Mouse (Mus musculus): ENCODE results near the gene Adssl1. TPM values are rescaled to one million over a fixed set of nuclear protein-coding genes. Genes with fewer than 3 reads are reported as not detected.

The Adssl1 gene
- polyA plus RNA-seq, 1 experiment from 2014 or later, result 26.5 TPM

DNA sequence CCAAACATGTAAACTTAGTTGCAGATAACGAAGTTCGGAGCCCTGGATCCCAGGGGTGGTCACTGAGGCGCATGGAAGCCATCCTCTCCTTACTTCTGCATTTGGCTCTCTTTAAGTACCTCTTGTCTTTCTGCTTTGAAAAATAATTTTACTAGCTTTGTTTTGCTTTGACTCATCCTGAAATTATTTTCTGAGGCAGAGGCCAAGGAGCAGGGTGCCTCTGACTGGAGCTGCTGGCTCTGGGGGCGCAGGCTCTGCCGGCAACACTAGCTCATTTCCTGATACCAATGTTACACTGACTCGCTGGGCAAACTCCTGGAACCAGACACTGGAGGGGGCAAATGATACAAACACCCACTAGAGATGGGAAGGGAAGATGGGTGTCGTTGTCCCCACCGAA, 39.9 kb upstream of the Adssl1 start:
- Histone ChIP-seq H3K27me3 (replicated peaks; ENCODE audit: control insufficient read depth, insufficient read depth, low read length) (no peaks in the 10 kb centered on the region), H3K4me1 (ENCODE audit: control insufficient read depth, insufficient read depth, low read length) (peaks cover 21% of the 10 kb centered on the region), H3K9me3 (ENCODE audit: control insufficient read depth, low read length) (no peaks in the 10 kb centered on the region), H3K36me3 (ENCODE audit: control insufficient read depth, insufficient read depth, low read length) (no peaks in the 10 kb centered on the region), H3K4me2 (ENCODE audit: low read depth, low read length) (no peak overlapping the region), H3K4me3 (ENCODE audit: low read depth, low read length) (no peak overlapping the region), H3K27ac (replicated peaks; ENCODE audit: low read depth, low read length) (0 out of 2 replicates have a peak overlapping the region, but pooled peaks have one; percentile 28), H3K9ac (ENCODE audit: low read depth, low read length) (no peak overlapping the region)
- DNase-seq (ENCODE audit: low spot score) (no peak), ATAC-seq (ENCODE audit: low read depth) (no peak)
- WGBS, result 68% methylated on average over 8 of the region's 8 CpGs

DNA sequence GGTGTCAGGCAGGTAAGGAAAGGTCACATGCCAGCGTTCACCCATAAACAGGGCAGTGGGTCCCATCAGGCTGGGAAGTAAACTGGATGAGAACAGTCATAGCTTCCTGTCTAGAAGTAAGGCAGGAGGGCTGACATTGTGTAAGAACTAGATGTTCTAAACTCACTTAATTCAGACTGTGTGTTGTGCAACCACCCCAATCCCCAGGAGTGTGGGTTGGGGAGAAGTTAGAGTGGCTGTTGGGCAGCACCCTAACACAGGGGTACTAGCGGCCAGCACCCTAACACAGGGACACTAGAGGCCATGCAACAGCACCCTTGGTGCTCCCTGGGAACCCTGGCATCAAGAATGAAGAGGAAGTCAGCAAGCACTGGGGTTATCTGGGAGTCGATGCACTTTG, 38.7 kb upstream of the Adssl1 start:
- Histone ChIP-seq H3K4me3 (ENCODE audit: low read depth, low read length) (no peak overlapping the region), H3K9ac (ENCODE audit: low read depth, low read length) (no peak overlapping the region), H3K4me1 (ENCODE audit: control insufficient read depth, insufficient read depth, low read length) (peaks cover 19% of the 10 kb centered on the region), H3K36me3 (ENCODE audit: control insufficient read depth, insufficient read depth, low read length) (no peaks in the 10 kb centered on the region), H3K9me3 (ENCODE audit: control insufficient read depth, low read length) (no peaks in the 10 kb centered on the region), H3K4me2 (ENCODE audit: low read depth, low read length) (no peak overlapping the region), H3K27me3 (replicated peaks; ENCODE audit: control insufficient read depth, insufficient read depth, low read length) (no peaks in the 10 kb centered on the region), H3K27ac (replicated peaks; ENCODE audit: low read depth, low read length) (no peak overlapping the region)
- DNase-seq (ENCODE audit: low spot score), result no peak
- WGBS, result 85% methylated on average over 3 of the region's 3 CpGs
- no peak for ATAC-seq (ENCODE audit: low read depth)

DNA sequence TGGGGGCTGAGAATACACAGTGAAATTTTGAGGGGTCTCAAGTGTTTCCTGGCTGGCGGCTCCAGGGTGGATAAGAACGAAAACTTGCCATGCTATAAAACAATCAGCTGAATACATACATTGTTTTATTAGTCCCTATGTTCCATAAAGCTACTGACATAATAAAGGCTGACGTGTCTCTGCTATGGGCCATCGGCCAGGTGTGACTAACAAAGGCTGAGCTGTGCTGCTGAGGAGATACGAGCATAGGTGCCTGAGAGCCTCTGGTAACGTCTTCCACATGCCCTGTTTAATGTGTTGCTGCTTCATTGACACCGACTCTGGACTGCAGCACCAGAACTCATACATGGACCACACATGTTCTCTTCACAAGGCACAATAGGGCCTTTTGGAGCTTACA, 34.9 kb upstream of the Adssl1 start:
- H3K4me3 ChIP-seq (ENCODE audit: low read depth, low read length), result no peak overlapping the region

DNA sequence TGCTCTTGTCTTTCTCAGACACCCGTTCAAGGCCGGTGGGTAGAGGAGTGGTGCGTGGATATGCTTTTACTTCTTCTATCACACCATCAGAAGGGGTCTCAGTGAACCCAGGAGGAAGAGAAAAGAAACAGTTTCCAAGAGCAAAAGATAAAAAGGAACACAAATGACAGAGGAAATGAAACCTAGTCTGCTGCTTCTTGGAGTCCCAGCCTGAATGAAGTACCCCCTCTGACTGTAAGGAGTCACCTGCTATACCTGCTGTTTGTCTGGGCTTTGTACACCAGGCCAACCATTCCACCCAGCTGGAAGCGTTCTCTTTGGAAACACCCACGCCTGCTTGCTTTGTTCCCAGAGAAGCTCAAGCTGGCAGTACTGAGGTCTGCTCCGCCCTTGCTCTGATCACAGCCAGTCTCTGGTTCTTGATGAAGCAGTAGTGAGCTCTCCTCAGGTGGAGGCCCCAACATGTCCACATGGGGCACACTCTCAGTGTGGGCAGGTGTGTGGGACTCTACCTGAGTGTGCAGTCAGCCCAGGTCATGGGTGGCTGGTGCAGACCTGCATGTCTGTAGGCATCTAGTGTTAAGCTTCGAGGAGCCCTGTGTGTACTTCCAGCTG, 33.8 kb upstream of the Adssl1 start:
- no peak overlapping the region for H3K9ac ChIP-seq (ENCODE audit: low read depth, low read length)
- H3K27ac ChIP-seq (replicated peaks; ENCODE audit: low read depth, low read length), result no peak overlapping the region
- DNase-seq (ENCODE audit: low spot score) (no peak), ATAC-seq (ENCODE audit: low read depth) (no peak)
- peaks cover 18% of the 10 kb centered on the region for H3K4me1 ChIP-seq (ENCODE audit: control insufficient read depth, insufficient read depth, low read length)
- no peak overlapping the region for H3K4me3 ChIP-seq (ENCODE audit: low read depth, low read length)
- H3K4me2 ChIP-seq (ENCODE audit: low read depth, low read length), result no peak overlapping the region
- peaks cover 4% of the 10 kb centered on the region; the same call in 1 of the 2 replicates for H3K27me3 ChIP-seq (replicated peaks; ENCODE audit: control insufficient read depth, insufficient read depth, low read length)
- no peaks in the 10 kb centered on the region for H3K9me3 ChIP-seq (ENCODE audit: control insufficient read depth, low read length)
- WGBS, result 76% methylated on average over 7 of the region's 7 CpGs
- no peaks in the 10 kb centered on the region for H3K36me3 ChIP-seq (ENCODE audit: control insufficient read depth, insufficient read depth, low read length)

More for the DNA sequence above, 34.9 kb upstream of the Adssl1 start:
- H3K4me2 ChIP-seq (ENCODE audit: low read depth, low read length), result no peak overlapping the region
- peaks cover 18% of the 10 kb centered on the region for H3K4me1 ChIP-seq (ENCODE audit: control insufficient read depth, insufficient read depth, low read length)
- WGBS, result 64% methylated on average over 7 of the region's 7 CpGs
- no peak overlapping the region for H3K27ac ChIP-seq (replicated peaks; ENCODE audit: low read depth, low read length)
- H3K9me3 ChIP-seq (ENCODE audit: control insufficient read depth, low read length), result no peaks in the 10 kb centered on the region
- no peak overlapping the region for H3K9ac ChIP-seq (ENCODE audit: low read depth, low read length)
- no peaks in the 10 kb centered on the region; the same call in 1 of the 2 replicates for H3K27me3 ChIP-seq (replicated peaks; ENCODE audit: control insufficient read depth, insufficient read depth, low read length)
- DNase-seq (ENCODE audit: low spot score) (no peak), ATAC-seq (ENCODE audit: low read depth) (no peak)
- no peaks in the 10 kb centered on the region for H3K36me3 ChIP-seq (ENCODE audit: control insufficient read depth, insufficient read depth, low read length)

DNA sequence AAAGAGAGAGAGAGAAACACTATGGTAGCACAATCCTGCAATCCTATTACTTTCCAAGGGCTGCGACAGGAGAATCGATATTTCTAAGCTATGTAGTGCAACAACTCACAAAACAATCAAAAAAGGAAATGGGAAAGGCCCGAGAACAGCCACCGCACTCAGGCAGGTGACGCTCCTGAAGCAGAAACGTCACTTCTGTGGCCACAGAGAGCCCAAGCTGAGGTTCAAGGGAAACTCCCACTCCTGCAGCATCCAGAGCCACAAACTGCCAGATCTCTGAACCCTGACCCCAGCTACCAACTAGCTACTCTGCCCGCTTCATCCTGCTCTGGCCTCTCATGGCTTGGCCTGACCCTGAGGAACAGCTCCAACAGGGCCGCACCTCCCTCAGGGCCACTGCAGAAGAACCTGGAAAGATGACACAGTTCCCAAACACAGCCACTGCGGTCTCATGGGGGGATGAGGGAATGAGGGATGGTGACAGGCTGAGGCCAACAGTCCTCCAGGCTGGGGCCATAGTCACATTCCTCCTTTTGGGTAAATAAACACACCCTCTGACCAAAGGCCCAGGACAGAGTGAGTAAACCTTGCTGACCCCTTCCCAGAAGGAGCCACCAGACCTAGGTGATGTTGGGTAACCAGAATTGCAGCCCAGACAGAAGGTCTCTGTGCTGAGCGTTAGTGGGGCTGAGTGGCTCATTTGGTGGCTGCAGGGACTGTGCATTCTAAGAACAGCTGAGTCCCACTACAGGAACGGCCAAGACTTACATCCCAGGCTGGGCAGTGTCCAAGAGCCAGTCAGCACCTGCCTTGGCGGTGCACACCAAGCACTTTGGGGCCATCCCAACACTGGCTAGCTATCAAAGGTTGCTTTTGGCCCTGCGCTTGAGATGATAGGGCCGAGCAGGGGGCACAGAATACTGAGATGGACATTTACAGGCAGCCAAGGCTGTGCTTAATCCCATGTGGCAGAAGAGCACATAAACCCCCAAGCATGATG, 32.4 kb upstream of the Adssl1 start:
- H3K9me3 ChIP-seq (ENCODE audit: control insufficient read depth, low read length), result no peaks in the 10 kb centered on the region
- no peak overlapping the region for H3K27ac ChIP-seq (replicated peaks; ENCODE audit: low read depth, low read length)
- H3K4me2 ChIP-seq (ENCODE audit: low read depth, low read length), result peak overlapping the region; percentile 93
- peaks cover 4% of the 10 kb centered on the region; the same call in 1 of the 2 replicates for H3K27me3 ChIP-seq (replicated peaks; ENCODE audit: control insufficient read depth, insufficient read depth, low read length)
- no peak overlapping the region for H3K9ac ChIP-seq (ENCODE audit: low read depth, low read length)
- H3K4me1 ChIP-seq (ENCODE audit: control insufficient read depth, insufficient read depth, low read length), result peaks cover 18% of the 10 kb centered on the region
- H3K4me3 ChIP-seq (ENCODE audit: low read depth, low read length), result no peak overlapping the region
- WGBS, result 74% methylated on average over 14 of the region's 14 CpGs
- DNase-seq (ENCODE audit: low spot score) (no peak), ATAC-seq (ENCODE audit: low read depth) (no peak)
- no peaks in the 10 kb centered on the region for H3K36me3 ChIP-seq (ENCODE audit: control insufficient read depth, insufficient read depth, low read length)

DNA sequence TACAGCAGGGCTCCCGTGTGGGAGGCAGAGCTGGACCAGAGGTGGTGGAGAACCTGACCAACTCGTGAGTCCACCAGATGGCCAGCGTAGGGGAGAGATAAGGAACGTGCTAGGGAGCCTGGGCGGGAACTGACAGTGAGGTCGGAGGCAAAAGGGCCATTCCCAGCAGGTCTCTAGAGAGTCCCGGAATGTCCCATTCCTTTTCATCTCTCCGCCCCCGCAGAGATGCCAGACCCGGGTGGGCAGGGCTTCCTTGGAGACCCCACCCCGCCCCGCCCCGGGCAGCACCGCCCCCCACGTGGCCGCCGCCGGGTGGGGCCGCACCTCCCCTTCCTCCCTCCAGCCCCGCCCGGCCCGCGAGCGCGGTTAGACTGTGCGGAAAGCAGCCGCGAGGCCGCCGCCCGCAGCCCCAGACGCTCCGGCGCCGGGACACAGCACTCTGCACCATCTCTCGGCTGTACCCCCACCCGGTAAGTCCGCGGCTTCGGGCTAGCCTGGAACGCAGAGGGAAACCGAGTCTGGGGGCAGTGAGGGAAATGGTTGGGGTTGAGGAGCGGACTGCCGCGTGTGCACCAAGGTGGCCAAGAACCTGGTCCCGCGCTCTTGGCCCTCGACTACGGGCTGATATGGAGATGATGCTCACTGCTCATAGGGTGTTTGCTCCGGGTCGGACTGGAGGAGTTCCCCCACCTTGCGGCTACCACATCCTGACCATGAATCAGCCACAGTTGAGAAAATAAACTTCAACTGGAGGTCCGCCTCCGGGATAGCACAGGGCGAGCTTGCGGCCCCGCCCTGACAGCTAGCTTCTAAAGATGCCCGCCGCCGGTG, 31.2 kb upstream of the Adssl1 start, which contains the start of gene Inf2:
Gene Inf2 (plus strand): TSS at position 359 of the 831 bp plus-strand sequence.
- no peaks in the 10 kb centered on the region for H3K36me3 ChIP-seq (ENCODE audit: control insufficient read depth, insufficient read depth, low read length)
- peaks cover 4% of the 10 kb centered on the region; the same call in 1 of the 2 replicates for H3K27me3 ChIP-seq (replicated peaks; ENCODE audit: control insufficient read depth, insufficient read depth, low read length)
- H3K27ac ChIP-seq (replicated peaks; ENCODE audit: low read depth, low read length), result no peak within 1 kb of the TSS; the same call in 1 of the 2 replicates
- H3K9me3 ChIP-seq (ENCODE audit: control insufficient read depth, low read length), result no peaks in the 10 kb centered on the region
- DNase-seq (ENCODE audit: low spot score), result peak; percentile 89
- H3K4me2 ChIP-seq (ENCODE audit: low read depth, low read length), result peak within 1 kb of the TSS; percentile 93
- peaks cover 24% of the 10 kb centered on the region for H3K4me1 ChIP-seq (ENCODE audit: control insufficient read depth, insufficient read depth, low read length)
- WGBS, result under 1% methylated on average over 32 of the region's 60 CpGs
- peak; percentile 92 for ATAC-seq (ENCODE audit: low read depth)
- peak within 1 kb of the TSS; percentile 67 for H3K4me3 ChIP-seq (ENCODE audit: low read depth, low read length)
- H3K9ac ChIP-seq (ENCODE audit: low read depth, low read length), result peak within 1 kb of the TSS; percentile 74

DNA sequence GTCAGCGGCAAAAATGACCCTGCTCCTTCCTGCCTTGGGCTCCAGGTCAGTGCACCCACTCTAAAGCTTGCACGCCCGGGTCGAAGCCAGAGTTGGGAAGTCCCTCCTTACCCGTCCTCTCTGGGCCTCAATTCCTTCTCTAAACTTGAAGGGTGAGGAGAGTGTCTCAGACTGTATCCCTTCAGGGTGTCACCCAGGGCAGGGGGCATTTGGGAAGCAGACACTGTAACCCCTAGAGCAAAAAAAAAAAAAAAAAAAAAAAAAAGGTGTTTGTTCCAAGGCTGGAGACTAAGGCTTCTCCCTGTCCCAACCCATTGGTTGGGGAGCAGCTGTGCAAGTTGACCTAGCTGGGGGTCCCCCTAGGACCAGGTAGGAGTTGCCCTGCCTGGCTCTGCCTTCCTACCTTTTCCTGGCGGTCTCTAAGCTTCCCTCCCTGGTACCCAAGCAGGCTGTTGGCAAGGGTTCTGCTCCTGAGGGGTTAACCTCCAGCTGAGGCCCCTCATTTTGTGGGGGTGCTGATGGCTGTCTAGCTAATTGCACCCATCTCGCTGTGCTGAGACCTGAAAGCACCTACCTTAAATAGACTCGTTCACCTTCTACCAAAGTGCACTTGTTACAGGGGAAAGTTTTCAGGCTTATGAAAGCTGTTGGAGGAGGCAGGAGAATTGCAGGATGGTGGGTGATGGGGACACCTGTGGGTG, 30.2 kb upstream of the Adssl1 start:
- H3K9ac ChIP-seq (ENCODE audit: low read depth, low read length), result peak overlapping the region; percentile 74
- no peak for ATAC-seq (ENCODE audit: low read depth)
- H3K4me1 ChIP-seq (ENCODE audit: control insufficient read depth, insufficient read depth, low read length), result peaks cover 34% of the 10 kb centered on the region
- H3K4me3 ChIP-seq (ENCODE audit: low read depth, low read length), result peak overlapping the region; percentile 67
- H3K27ac ChIP-seq (replicated peaks; ENCODE audit: low read depth, low read length), result no peak overlapping the region
- DNase-seq (ENCODE audit: low spot score), result no peak
- peaks cover 4% of the 10 kb centered on the region; the same call in 1 of the 2 replicates for H3K27me3 ChIP-seq (replicated peaks; ENCODE audit: control insufficient read depth, insufficient read depth, low read length)
- H3K4me2 ChIP-seq (ENCODE audit: low read depth, low read length), result peak overlapping the region; percentile 93
- H3K36me3 ChIP-seq (ENCODE audit: control insufficient read depth, insufficient read depth, low read length), result no peaks in the 10 kb centered on the region
- WGBS, result 62% methylated on average over 8 of the region's 8 CpGs
- H3K9me3 ChIP-seq (ENCODE audit: control insufficient read depth, low read length), result no peaks in the 10 kb centered on the region
